Mouse (Mus musculus): ENCODE measurements around the gene Supt6. TPM values are rescaled to one million over a fixed set of nuclear protein-coding genes. Genes with fewer than 3 reads are reported as not detected.

Supt6 gene
- total RNA-seq, 1 experiment from 2014 or later: 51.3 TPM

DNA sequence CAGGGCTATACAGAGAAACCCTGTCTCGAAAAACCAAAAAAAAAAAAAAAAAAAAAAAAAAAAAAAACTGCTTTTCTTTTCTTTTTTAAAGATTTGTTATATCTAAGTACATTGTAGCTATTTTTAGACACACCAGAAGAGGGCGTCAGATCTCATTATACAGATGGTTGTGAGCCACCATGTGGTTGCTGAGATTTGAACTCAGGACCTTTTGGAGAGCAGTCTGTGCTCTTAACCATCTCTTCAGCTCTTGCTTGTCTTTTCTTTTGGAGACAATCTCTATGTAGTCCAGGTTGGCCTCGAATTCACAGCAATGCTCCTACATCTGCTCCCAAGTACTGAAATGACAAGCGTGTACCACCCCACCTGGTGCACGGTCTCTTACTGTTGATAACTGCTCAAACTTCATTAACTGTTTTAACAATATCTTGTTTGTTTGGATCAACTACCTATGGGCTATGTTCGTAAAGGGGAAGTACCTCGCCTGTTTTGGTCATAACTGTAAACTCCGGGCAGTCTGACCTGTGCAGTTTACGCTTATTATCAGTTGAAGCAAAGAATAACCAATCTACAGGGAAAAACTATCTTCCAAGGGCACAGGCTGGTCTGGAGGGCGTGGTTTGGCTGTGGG, 69.9 kb downstream of the Supt6 start:
- no peak for ATAC-seq (replicated peaks in 1 of 2; ENCODE audit: insufficient read depth in 1 of 2, low FRiP score in 2 of 2, low TSS enrichment in 1 of 2, low read depth in 1 of 2, poor library complexity in 2 of 2, severe bottlenecking in 2 of 2)

DNA sequence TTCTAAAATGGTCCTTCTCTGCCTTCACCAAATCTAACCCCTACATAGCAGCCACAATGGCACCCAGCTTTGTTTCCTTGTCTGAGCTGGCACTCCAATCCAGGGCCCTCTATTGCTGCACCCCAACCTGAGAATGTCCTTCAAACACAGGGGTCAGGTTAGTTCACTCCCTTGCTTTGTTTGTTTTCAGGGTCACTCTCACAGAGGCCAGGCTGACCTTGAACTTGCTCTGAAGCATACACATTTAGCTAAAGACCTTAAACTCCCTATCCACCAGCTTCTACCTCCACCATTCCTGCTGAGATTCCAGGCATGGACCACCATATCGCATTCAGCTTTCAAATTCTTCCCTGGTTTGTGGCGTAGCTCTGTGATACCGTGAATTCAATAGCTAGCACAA, 71.3 kb downstream of the Supt6 start:
- ATAC-seq (replicated peaks in 1 of 2; ENCODE audit: insufficient read depth in 1 of 2, low FRiP score in 2 of 2, low TSS enrichment in 1 of 2, low read depth in 1 of 2, poor library complexity in 2 of 2, severe bottlenecking in 2 of 2): no peak

- no peak for ATAC-seq (replicated peaks in 1 of 2; ENCODE audit: insufficient read depth in 1 of 2, low FRiP score in 2 of 2, low TSS enrichment in 1 of 2, low read depth in 1 of 2, poor library complexity in 2 of 2, severe bottlenecking in 2 of 2)
These were observed 72.9 kb downstream of the Supt6 start for GRCm38 (mm10) chr11:78172748-78173383.

- ATAC-seq (replicated peaks in 1 of 2; ENCODE audit: insufficient read depth in 1 of 2, low FRiP score in 2 of 2, low TSS enrichment in 1 of 2, low read depth in 1 of 2, poor library complexity in 2 of 2, severe bottlenecking in 2 of 2): no peak
These were observed 73.6 kb downstream of the Supt6 start for GRCm38 (mm10) chr11:78172034-78172747.

- ATAC-seq (replicated peaks in 1 of 2; ENCODE audit: insufficient read depth in 1 of 2, low FRiP score in 2 of 2, low TSS enrichment in 1 of 2, low read depth in 1 of 2, poor library complexity in 2 of 2, severe bottlenecking in 2 of 2): no peak
These were observed 74.5 kb downstream of the Supt6 start for GRCm38 (mm10) chr11:78171328-78171727.

DNA sequence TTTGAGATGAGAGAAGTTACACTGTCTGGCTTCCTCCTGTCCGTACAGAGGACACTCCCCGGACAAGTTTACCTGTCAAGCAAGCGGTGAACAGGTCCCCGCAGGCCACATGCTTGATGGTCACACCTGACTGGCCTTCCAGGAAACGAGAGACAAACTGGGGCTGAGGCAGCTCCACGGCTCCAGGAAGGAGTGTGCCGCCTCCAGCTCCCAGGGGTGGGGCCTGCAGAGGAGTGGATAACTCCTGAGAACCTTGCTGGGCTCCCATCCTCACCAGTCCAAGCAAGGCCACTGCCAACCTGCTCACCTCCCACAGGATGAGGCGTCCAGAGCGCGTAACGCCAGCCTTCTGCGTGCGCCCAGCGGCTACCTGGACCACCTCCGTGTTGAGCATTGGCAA, 75.5 kb downstream of the Supt6 start:
- no peak for ATAC-seq (replicated peaks in 1 of 2; ENCODE audit: insufficient read depth in 1 of 2, low FRiP score in 2 of 2, low TSS enrichment in 1 of 2, low read depth in 1 of 2, poor library complexity in 2 of 2, severe bottlenecking in 2 of 2)

GRCm38 (mm10) chr11:78168541-78169468, 77.0 kb downstream of the Supt6 start:
- ATAC-seq (replicated peaks in 1 of 2; ENCODE audit: insufficient read depth in 1 of 2, low FRiP score in 2 of 2, low TSS enrichment in 1 of 2, low read depth in 1 of 2, poor library complexity in 2 of 2, severe bottlenecking in 2 of 2): peak; percentile 28 to 54; a peak in 3 of 4 replicates

DNA sequence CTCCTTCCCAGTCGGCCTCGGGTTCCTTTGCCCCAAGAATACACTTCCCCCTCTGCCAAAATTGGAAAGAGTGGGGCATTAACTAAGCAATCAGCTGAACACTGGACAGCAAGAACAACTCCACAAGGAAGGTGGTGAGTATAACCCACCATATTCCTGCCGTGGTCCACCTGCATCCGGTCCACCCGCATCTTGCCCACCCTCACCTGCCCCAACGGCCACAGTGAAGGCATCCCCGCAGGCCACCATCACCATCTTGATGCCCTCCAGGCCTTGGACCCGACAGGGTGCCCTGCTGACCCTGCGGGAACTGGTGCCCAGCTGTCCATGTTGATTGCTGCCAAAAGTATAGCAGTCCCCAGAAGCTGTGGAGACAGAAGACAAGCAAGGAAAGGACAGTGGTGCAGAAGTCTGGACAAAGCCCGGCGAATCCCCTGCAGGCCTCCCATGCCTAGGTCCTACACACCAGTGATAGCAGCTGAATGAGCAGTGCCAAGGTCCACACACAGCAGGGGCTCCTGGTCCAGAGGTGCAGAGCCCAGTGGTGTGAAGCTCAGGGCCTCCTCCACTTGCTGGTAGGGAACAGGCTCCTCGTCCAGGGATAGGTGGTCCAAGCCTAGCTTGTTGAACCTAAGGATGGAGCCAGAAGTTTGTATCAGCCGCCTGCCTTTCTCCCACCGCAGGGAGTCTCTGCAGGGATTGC, 78.4 kb downstream of the Supt6 start:
- ATAC-seq (replicated peaks in 1 of 2; ENCODE audit: insufficient read depth in 1 of 2, low FRiP score in 2 of 2, low TSS enrichment in 1 of 2, low read depth in 1 of 2, poor library complexity in 2 of 2, severe bottlenecking in 2 of 2): no peak

DNA sequence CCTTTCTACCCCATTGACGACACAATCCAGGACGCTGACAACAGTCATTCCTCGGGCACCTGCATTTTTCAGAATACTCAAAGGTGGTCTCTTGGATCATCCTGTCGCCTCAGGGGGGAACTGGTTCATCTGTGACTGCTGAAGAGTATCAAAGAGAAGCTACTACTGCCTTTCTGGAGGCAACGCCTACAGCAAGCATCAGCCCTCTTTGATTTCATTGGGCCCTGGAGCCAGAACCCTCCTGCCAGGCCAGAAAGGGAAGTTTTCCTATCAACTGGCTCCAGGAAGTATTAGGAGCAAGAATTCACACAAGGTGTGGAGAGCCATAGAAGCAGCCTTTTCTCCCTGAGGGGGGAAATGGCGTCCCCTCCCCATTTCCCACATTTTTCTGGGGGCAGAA, 79.1 kb downstream of the Supt6 start:
- no peak for ATAC-seq (replicated peaks in 1 of 2; ENCODE audit: insufficient read depth in 1 of 2, low FRiP score in 2 of 2, low TSS enrichment in 1 of 2, low read depth in 1 of 2, poor library complexity in 2 of 2, severe bottlenecking in 2 of 2)

- no peak for ATAC-seq (replicated peaks in 1 of 2; ENCODE audit: insufficient read depth in 1 of 2, low FRiP score in 2 of 2, low TSS enrichment in 1 of 2, low read depth in 1 of 2, poor library complexity in 2 of 2, severe bottlenecking in 2 of 2)
These were observed 79.6 kb downstream of the Supt6 start for GRCm38 (mm10) chr11:78166161-78166560.

GRCm38 (mm10) chr11:78165761-78166109, 80.1 kb downstream of the Supt6 start:
- ATAC-seq (replicated peaks in 1 of 2; ENCODE audit: insufficient read depth in 1 of 2, low FRiP score in 2 of 2, low TSS enrichment in 1 of 2, low read depth in 1 of 2, poor library complexity in 2 of 2, severe bottlenecking in 2 of 2): peak; percentile 16 to 19; a peak in 2 of 4 replicates

- peak; percentile 47 to 59 for ATAC-seq (replicated peaks in 1 of 2; ENCODE audit: insufficient read depth in 1 of 2, low FRiP score in 2 of 2, low TSS enrichment in 1 of 2, low read depth in 1 of 2, poor library complexity in 2 of 2, severe bottlenecking in 2 of 2)
These were observed 80.6 kb downstream of the Supt6 start, which contains the start of gene Traf4 for GRCm38 (mm10) chr11:78164924-78165760. Gene Traf4, minus strand, starts transcription at chr11:78165589.

DNA sequence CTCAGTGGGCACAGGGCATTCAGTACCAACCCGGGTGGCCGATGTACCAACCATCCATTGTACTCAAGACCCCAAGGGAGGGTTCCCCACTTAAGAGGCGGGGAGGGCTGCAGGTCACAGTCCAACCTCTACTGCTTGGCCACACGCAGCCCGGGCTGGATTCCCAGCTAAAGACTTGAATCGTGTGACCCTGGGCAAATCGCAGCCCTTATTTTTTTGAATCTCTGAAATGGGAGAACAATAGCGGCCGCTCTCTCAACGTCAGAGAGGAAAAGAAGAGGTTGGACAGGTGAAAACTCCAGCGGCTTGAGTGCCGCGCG, 81.2 kb downstream of the Supt6 start:
- no peak for ATAC-seq (replicated peaks in 1 of 2; ENCODE audit: insufficient read depth in 1 of 2, low FRiP score in 2 of 2, low TSS enrichment in 1 of 2, low read depth in 1 of 2, poor library complexity in 2 of 2, severe bottlenecking in 2 of 2)

DNA sequence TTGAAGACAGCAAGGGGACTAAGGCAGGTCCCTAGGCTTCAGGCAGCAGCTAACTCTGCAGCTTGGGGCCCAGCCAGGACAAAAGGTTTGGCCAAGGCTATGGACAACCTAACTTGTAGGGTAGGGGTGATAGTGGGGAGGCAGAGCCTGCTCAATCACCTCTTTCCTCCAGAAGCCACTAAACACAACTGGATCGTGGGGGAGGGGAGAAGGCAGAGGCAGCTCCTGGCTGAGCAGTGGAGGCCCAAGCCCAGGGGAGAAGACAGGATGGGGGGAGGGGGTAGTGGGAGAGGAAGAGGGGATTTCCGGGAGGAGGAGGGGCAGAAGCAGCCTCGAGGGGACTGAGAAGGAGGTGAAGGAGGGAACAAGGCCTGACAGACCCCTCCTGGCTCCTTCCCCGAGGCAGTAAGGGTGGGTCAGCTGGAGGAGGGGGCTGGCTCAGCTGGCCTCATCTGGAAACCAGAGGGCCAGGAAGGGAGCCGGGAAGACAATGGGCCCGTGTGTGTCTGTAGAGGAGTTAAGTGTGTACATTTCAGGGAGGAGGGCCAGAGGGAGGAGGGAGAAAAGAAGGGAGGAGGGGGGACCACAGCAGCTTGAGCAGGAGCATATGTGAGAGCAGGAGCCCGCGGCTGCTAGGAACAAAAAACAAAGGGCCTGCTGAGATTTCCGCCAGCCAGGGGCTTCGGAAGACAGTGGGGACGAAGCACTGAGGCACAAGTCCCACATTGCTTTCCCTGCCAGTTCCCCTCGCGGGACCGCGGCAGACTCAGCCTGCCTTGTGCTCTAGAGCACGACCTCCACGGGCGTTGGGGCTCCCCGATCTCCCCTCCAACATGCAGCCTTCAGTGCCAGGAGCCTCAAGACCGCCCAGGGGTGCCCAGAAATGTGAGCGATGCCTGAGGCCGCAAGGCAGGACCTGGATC, 81.8 kb downstream of the Supt6 start:
- ATAC-seq (replicated peaks in 1 of 2; ENCODE audit: insufficient read depth in 1 of 2, low FRiP score in 2 of 2, low TSS enrichment in 1 of 2, low read depth in 1 of 2, poor library complexity in 2 of 2, severe bottlenecking in 2 of 2): no peak

DNA sequence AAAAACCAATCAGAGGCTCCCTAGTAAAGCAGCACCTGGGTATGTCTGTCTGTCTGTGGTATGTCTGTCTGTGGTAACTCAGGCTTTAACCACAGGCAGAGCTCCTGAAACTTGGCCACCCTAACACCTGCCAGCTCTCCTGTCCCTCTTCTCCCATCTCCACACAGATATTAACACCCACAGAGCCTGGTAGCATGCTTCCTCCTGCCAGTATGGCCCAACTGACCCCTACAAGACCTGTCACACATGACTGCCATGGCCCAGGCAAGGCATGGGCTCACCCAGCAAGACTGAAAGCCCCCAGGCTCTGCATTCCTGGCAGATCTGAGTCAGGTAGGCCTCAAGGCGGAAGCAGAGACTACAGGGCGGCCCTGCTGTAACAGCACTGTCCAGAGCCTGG, 82.7 kb downstream of the Supt6 start:
- no peak for ATAC-seq (replicated peaks in 1 of 2; ENCODE audit: insufficient read depth in 1 of 2, low FRiP score in 2 of 2, low TSS enrichment in 1 of 2, low read depth in 1 of 2, poor library complexity in 2 of 2, severe bottlenecking in 2 of 2)

DNA sequence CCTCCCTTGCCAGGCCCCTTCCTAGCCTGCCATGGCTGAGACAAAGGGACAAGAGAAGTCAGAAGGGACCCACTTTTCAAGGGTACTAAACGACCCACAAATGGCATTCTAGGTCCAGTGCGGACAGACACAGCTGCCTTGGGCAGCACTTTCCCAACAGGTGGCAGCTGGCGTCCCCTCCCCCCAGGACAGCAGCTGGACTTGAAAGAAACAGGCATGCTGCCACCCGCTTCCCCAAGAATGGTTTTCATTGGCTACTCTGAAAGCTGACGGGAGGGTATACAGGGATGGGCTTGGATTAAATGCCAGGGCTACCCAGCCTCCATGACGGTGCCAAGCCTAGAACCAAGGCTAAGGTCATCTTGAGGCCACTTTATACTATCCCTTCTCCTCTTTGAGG, 83.3 kb downstream of the Supt6 start:
- ATAC-seq (replicated peaks in 1 of 2; ENCODE audit: insufficient read depth in 1 of 2, low FRiP score in 2 of 2, low TSS enrichment in 1 of 2, low read depth in 1 of 2, poor library complexity in 2 of 2, severe bottlenecking in 2 of 2): no peak

Measured in hematopoietic stem cell, adult 5-6 weeks (primary cell).